Mouse (Mus musculus) layer of hippocampus, adult 9-11 months (tissue): Measurements from ENCODE around the gene Clcnka.

Source experiments
- DNase-seq: peaks from one replicate; pipeline ENCODE4 v3.0.0; 2022

Gene Clcnka

GRCm38 (mm10) chr4:141398545-141398944 is at the start of gene Clcnka:
Gene Clcnka (minus strand): TSS chr4:141398724.
- DNase-seq = no peak

- DNase-seq = no peak
Measured at GRCm38 (mm10) chr4:141446211-141446610, 47.7 kb upstream of the Clcnka start.

GRCm38 (mm10) chr4:141445328-141445720 is 46.8 kb upstream of the Clcnka start:
- DNase-seq = no peak

GRCm38 (mm10) chr4:141444451-141445327 is 46.2 kb upstream of the Clcnka start, which contains the start of gene Zbtb17:
Gene Zbtb17 (plus strand): TSS chr4:141444654.
- DNase-seq = peak; percentile 88

- no peak for DNase-seq
Measured at GRCm38 (mm10) chr4:141443641-141444429, 45.3 kb upstream of the Clcnka start.

GRCm38 (mm10) chr4:141440877-141441276 is 42.4 kb upstream of the Clcnka start:
- no peak for DNase-seq

- DNase-seq = no peak
Measured at GRCm38 (mm10) chr4:141439083-141439803, 40.7 kb upstream of the Clcnka start.

- DNase-seq = no peak
Measured at GRCm38 (mm10) chr4:141435974-141436373, 37.5 kb upstream of the Clcnka start, which contains the start of gene Srarp. Gene Srarp (minus strand): TSS chr4:141436105.

- DNase-seq = no peak
Measured at GRCm38 (mm10) chr4:141433191-141433590, 34.7 kb upstream of the Clcnka start.

GRCm38 (mm10) chr4:141432666-141433065 is 34.1 kb upstream of the Clcnka start:
- no peak for DNase-seq

GRCm38 (mm10) chr4:141430997-141431396 is 32.5 kb upstream of the Clcnka start:
- DNase-seq = no peak

GRCm38 (mm10) chr4:141429847-141430246 is 31.3 kb upstream of the Clcnka start:
- DNase-seq = no peak

- no peak for DNase-seq
Measured at GRCm38 (mm10) chr4:141429381-141429780, 30.9 kb upstream of the Clcnka start.

- no peak for DNase-seq
Measured at GRCm38 (mm10) chr4:141427921-141428320, 29.4 kb upstream of the Clcnka start.

GRCm38 (mm10) chr4:141426796-141427745 is 28.5 kb upstream of the Clcnka start:
- no peak for DNase-seq

- peak; percentile 83 for DNase-seq
Measured at GRCm38 (mm10) chr4:141425484-141426479, 27.3 kb upstream of the Clcnka start.

- DNase-seq = no peak
Measured at GRCm38 (mm10) chr4:141423691-141424431, 25.3 kb upstream of the Clcnka start.

GRCm38 (mm10) chr4:141423288-141423687 is 24.8 kb upstream of the Clcnka start:
- DNase-seq = no peak

- DNase-seq = no peak
Measured at GRCm38 (mm10) chr4:141422841-141423240, 24.3 kb upstream of the Clcnka start.

GRCm38 (mm10) chr4:141421423-141421822 is 22.9 kb upstream of the Clcnka start:
- no peak for DNase-seq
